Mouse (Mus musculus): ENCODE data around the gene Smpd3.

DNA sequence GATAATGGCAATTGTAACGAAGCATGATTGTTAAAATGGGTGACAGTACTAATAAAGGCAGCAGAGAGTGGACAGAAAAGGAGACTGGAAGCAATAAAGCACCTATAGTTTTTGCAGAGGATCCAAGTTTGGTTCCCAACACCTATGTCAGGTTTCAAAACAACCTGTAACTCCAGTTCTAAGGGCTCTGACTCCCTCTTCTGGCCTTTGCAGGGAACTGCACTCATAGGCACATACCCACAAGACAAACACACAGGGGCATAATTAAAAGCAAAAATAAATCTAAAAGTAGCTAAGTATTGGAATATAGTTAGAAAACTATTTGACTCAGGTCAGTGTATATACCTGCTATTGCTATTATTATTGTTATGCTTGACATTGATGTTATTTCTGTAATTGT, 25.8 kb downstream of the Smpd3 start:
- no peak for TF ChIP-seq POLR2A (IDR thresholded peaks at IDR 0.05; ENCODE audit: control insufficient read depth, extremely low read depth, insufficient read depth, low read length, poor library complexity)
- no peak for TF ChIP-seq CTCF (IDR thresholded peaks at IDR 0.05; ENCODE audit: borderline replicate concordance, control insufficient read depth, extremely low read depth, insufficient read depth, low read length, poor library complexity)
